Mouse (Mus musculus) CH12.LX (cell line): ENCODE data around the gene Tnrc6b. TPM values are rescaled to one million over a fixed set of nuclear protein-coding genes. Genes with fewer than 3 reads are reported as not detected.

Source experiments
- DNase-seq: peaks from one replicate; pipeline ENCODE4 v3.0.0-alpha.2; 2013; ENCODE audit errors: extremely low read depth
- H3K27ac ChIP-seq: 2 replicates; pipeline ENCODE4 v1.5.1; 2012; ENCODE audit warnings: low read depth, mild to moderate bottlenecking, control low read depth, moderate library complexity; ENCODE audit not compliant: insufficient read depth
- H3K27me3 ChIP-seq: replicated peaks from 2 replicates; pipeline ENCODE3; 2012; ENCODE audit warnings: inconsistent platforms
- H3K36me3 ChIP-seq, 2 experiments: replicated peaks in 1 of 2; 2 replicates each; pipeline versions ENCODE3 to v1.6.1; 2012; ENCODE audit warnings: inconsistent platforms in 1 of 2, low read length in 1 of 2, mild to moderate bottlenecking in 1 of 2, mixed read lengths in 1 of 2, moderate library complexity in 1 of 2; ENCODE audit not compliant: control insufficient read depth in 1 of 2, insufficient read depth in 1 of 2
- H3K4me1 ChIP-seq, 2 experiments: 2 replicates each; pipeline ENCODE4 v1.6.1; 2012; ENCODE audit warnings: inconsistent platforms in 1 of 2, moderate library complexity in 1 of 2; ENCODE audit not compliant: insufficient read depth in 2 of 2, control insufficient read depth in 1 of 2
- H3K4me2 ChIP-seq: 2 replicates; pipeline ENCODE4 v1.6.1; 2012; ENCODE audit warnings: low read depth, mild to moderate bottlenecking, control low read depth; ENCODE audit not compliant: poor library complexity, insufficient read depth, severe bottlenecking
- H3K4me3 ChIP-seq, 3 experiments: fragments of 150-350 bp in 1 of 3; sonication (generic) in 1 of 3; replicated peaks in 1 of 3; 2 replicates each; pipeline versions ENCODE3 to v1.5.1; 2011 to 2012; ENCODE audit warnings: low read depth in 2 of 3, low read length in 2 of 3, mild to moderate bottlenecking in 2 of 3, moderate library complexity in 2 of 3, control low read depth in 1 of 3, improper control_type of control experiment in 1 of 3, inconsistent platforms in 1 of 3, mixed read lengths in 1 of 3; ENCODE audit not compliant: poor library complexity in 1 of 3
- H3K79me2 ChIP-seq: replicated peaks from 2 replicates; pipeline ENCODE4 v1.6.1; 2012; ENCODE audit warnings: mild to moderate bottlenecking, moderate library complexity; ENCODE audit not compliant: control insufficient read depth, poor library complexity, insufficient read depth, severe bottlenecking; ENCODE audit errors: extremely low read depth
- H3K9ac ChIP-seq: 2 replicates; pipeline ENCODE4 v1.6.1; 2012; ENCODE audit warnings: low read depth, mild to moderate bottlenecking, control low read depth, moderate library complexity; ENCODE audit not compliant: insufficient read depth
- H3K9me3 ChIP-seq: replicated peaks from 2 replicates; pipeline ENCODE3; 2012; ENCODE audit warnings: low read length, inconsistent platforms, mixed read lengths
- BHLHE40 ChIP-seq: IDR thresholded peaks from 2 replicates; pipeline ENCODE4 v1.6.1; 2011; ENCODE audit warnings: mild to moderate bottlenecking, low read depth, low read length, improper control_type of control experiment
- CHD2 ChIP-seq: IDR thresholded peaks from 2 replicates; pipeline ENCODE4 v1.6.1; 2011; ENCODE audit warnings: low read length, improper control_type of control experiment
- CTCF ChIP-seq, 2 experiments: IDR thresholded peaks in 1 of 2; conservative IDR thresholded peaks in 1 of 2; 2 replicates each; pipeline ENCODE4 v1.5.1; 2011 to 2012; ENCODE audit warnings: low read depth in 2 of 2, low read length in 2 of 2, improper control_type of control experiment in 1 of 2, inconsistent platforms in 1 of 2, mild to moderate bottlenecking in 1 of 2, moderate library complexity in 1 of 2
- E2F4 ChIP-seq: IDR thresholded peaks from 2 replicates; pipeline ENCODE4 v1.6.1; 2011; ENCODE audit warnings: low read depth, low read length, improper control_type of control experiment; ENCODE audit not compliant: insufficient replicate concordance
- ELF1 ChIP-seq: IDR thresholded peaks from 2 replicates; pipeline ENCODE4 v1.6.1; 2014; ENCODE audit warnings: low read depth, mild to moderate bottlenecking, inconsistent platforms, low read length, improper control_type of control experiment
- GABPA ChIP-seq: IDR thresholded peaks from 2 replicates; pipeline ENCODE4 v1.6.1; 2012; ENCODE audit warnings: low read depth, low read length, improper control_type of control experiment, inconsistent platforms; ENCODE audit not compliant: insufficient replicate concordance
- IRF4 ChIP-seq: IDR thresholded peaks from 2 replicates; pipeline ENCODE4 v1.6.1; 2014; ENCODE audit warnings: low read depth, mild to moderate bottlenecking, inconsistent platforms, low read length, improper control_type of control experiment
- JUN ChIP-seq: IDR thresholded peaks from 2 replicates; pipeline ENCODE4 v1.6.1; 2011; ENCODE audit warnings: low read depth, mild to moderate bottlenecking, low read length, improper control_type of control experiment, moderate library complexity; ENCODE audit not compliant: insufficient read depth
- JUND ChIP-seq: conservative IDR thresholded peaks from 2 replicates; pipeline ENCODE4 v1.6.1; 2011; ENCODE audit warnings: low read depth, low read length, improper control_type of control experiment
- MAFK ChIP-seq: IDR thresholded peaks from 2 replicates; pipeline ENCODE4 v1.6.1; 2011; ENCODE audit warnings: low read length, improper control_type of control experiment; ENCODE audit not compliant: insufficient replicate concordance
- MAX ChIP-seq: IDR thresholded peaks from 2 replicates; pipeline ENCODE4 v1.6.1; 2011; ENCODE audit warnings: low read length, improper control_type of control experiment
- MXI1 ChIP-seq: IDR thresholded peaks from 2 replicates; pipeline ENCODE4 v1.6.1; 2011; ENCODE audit warnings: mild to moderate bottlenecking, low read depth, low read length, improper control_type of control experiment
- RAD21 ChIP-seq: IDR thresholded peaks from 2 replicates; pipeline ENCODE4 v1.6.1; 2011; ENCODE audit warnings: low read depth, mild to moderate bottlenecking, low read length, improper control_type of control experiment, moderate library complexity
- SMC3 ChIP-seq: IDR thresholded peaks from 2 replicates; pipeline ENCODE4 v1.6.1; 2011; ENCODE audit warnings: low read depth, low read length, improper control_type of control experiment
- TCF12 ChIP-seq: IDR thresholded peaks from 2 replicates; pipeline ENCODE4 v1.6.1; 2014; ENCODE audit warnings: low read depth, mild to moderate bottlenecking, inconsistent platforms, low read length, improper control_type of control experiment
- UBTF ChIP-seq: IDR thresholded peaks from 2 replicates; pipeline ENCODE4 v1.6.1; 2012; ENCODE audit warnings: low read depth, mild to moderate bottlenecking, inconsistent platforms, low read length, improper control_type of control experiment, moderate library complexity
- USF1 ChIP-seq: IDR thresholded peaks from 2 replicates; pipeline ENCODE4 v1.6.1; 2014; ENCODE audit warnings: low read depth, mild to moderate bottlenecking, inconsistent platforms, low read length, improper control_type of control experiment
- ZC3H11A ChIP-seq: IDR thresholded peaks from 2 replicates; pipeline ENCODE4 v1.6.1; 2012; ENCODE audit warnings: low read depth, mild to moderate bottlenecking, inconsistent platforms, low read length, improper control_type of control experiment
- ZKSCAN1 ChIP-seq: IDR thresholded peaks from 2 replicates; pipeline ENCODE4 v1.6.1; 2012; ENCODE audit warnings: low read depth, inconsistent platforms, low read length, improper control_type of control experiment, borderline replicate concordance
- dilution Hi-C: fragments of 300-500 bp; cut with MboI; formaldehyde crosslinking; loops from 2 replicates; pipeline ENCODE4 v1.14.3; 2020; ENCODE audit warnings: low sequenced_read_pairs; ENCODE audit not compliant: extremely low pct_unique_long_range_greater_than_20kb, extremely low pct_ligation_motif_present
- in situ Hi-C: fragments of 300-500 bp; cut with MboI; formaldehyde crosslinking; loops from 3 replicates; pipeline ENCODE4 v1.14.3; 2019; ENCODE audit warnings: low sequenced_read_pairs, low pct_ligation_motif_present, low pct_unique_long_range_greater_than_20kb, mixed read lengths
- polyA plus RNA-seq: library from polyadenylated mRNA; unstranded; fragments of >175 nt; gene quantifications from 2 replicates; pipeline ENCODE4 v1.2.1, GENCODE M21; 2012; ENCODE audit warnings: low read depth; ENCODE audit not compliant: insufficient read length
- total RNA-seq, 2 experiments: library from RNA; depleted of rRNA; stranded (reverse); fragments of 300-350 nt in 1 of 2; fragments of >200 nt in 1 of 2; gene quantifications; 2 replicates each; pipeline ENCODE4 v1.2.3; 2012 to 2014

Tnrc6b gene
- total and polyA plus RNA-seq, 3 experiments = 6.0 to 17.1 (median 16.1) TPM

- dilution Hi-C loops (no loop called here), in situ Hi-C loops (no loop called here)
- H3K27ac ChIP-seq = no peak overlapping the region
- no peaks in the 10 kb centered on the region for H3K27me3 ChIP-seq
- H3K9me3 ChIP-seq = no peaks in the 10 kb centered on the region
- H3K4me1 ChIP-seq = peaks cover 17 to 59% of the 10 kb centered on the region in 2 experiments
- H3K4me3 ChIP-seq = no peak overlapping the region
- H3K79me2 ChIP-seq = peaks cover 86% of the 10 kb centered on the region
- no peak overlapping the region for H3K4me2 ChIP-seq
- DNase-seq = no peak
- no peak overlapping the region for H3K9ac ChIP-seq
- TF ChIP-seq MAX (no peak), MXI1 (no peak), RAD21 (no peak), E2F4 (no peak), ZC3H11A (no peak), MAFK (no peak), GABPA (no peak), CHD2 (no peak), USF1 (no peak), JUN (no peak), SMC3 (no peak), IRF4 (no peak), ZKSCAN1 (no peak), BHLHE40 (no peak), TCF12 (no peak), CTCF (conservative IDR thresholded peaks at IDR 0.05 in 1 of 2, IDR thresholded peaks at IDR 0.05 in 1 of 2; ENCODE audit: low read depth in 2 of 2, low read length in 2 of 2) (no peak), JUND (no peak), ELF1 (no peak)
- peaks cover under 1 to 51% of the 10 kb centered on the region in 2 experiments for H3K36me3 ChIP-seq
Observed at GRCm38 (mm10) chr15:80838836-80839235, 127.7 kb downstream of the Tnrc6b start.

- no peaks in the 10 kb centered on the region for H3K27me3 ChIP-seq
- no peak for TF ChIP-seq UBTF
- TF ChIP-seq, all 38 proteins: peak for 0
- peaks cover 82% of the 10 kb centered on the region for H3K79me2 ChIP-seq
- H3K9ac ChIP-seq = no peak overlapping the region
- H3K36me3 ChIP-seq = peaks cover 0 to 51% of the 10 kb centered on the region in 2 experiments
- no peak overlapping the region for H3K4me3 ChIP-seq
- DNase-seq = no peak
- no peaks in the 10 kb centered on the region for H3K9me3 ChIP-seq
- no peak overlapping the region for H3K27ac ChIP-seq
- dilution Hi-C loops = no loop called here
- H3K4me2 ChIP-seq = no peak overlapping the region
- in situ Hi-C loops = no loop called here
- peaks cover 14 to 55% of the 10 kb centered on the region in 2 experiments for H3K4me1 ChIP-seq
Observed at GRCm38 (mm10) chr15:80839653-80840420, 128.7 kb downstream of the Tnrc6b start.
